Mouse (Mus musculus): ENCODE measurements around the gene Slc34a3. TPM values are rescaled to one million over a fixed set of nuclear protein-coding genes. Genes with fewer than 3 reads are reported as not detected.

Gene Slc34a3
- total and polyA plus RNA-seq, 3 experiments, result 0.03 to 0.04 TPM; not detected in 1

DNA sequence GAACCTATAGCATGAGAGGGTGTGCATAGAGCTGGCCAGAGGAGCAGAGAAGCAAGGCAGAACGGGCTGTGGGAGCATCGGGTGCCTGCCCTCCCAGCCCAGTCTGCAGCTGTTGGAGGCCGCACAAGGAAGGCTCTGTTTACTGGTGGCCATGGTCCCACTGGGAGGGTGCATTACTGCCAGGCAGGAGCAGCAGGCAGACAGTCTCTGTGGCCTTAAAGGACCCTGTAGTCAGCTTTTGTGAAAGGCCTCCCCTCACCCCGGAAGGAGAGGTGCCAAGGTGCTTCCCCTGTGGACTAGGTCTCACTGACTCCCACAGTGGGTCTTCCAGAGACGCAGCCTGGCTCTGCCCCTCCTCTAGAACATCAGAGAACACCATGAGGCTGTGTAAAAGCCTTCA lies 7.3 kb downstream of the Slc34a3 start:
- Histone ChIP-seq H3K27me3 (ENCODE audit: control insufficient read depth in 1 of 2, insufficient read depth in 2 of 2, low read length in 2 of 2) (no peaks in the 10 kb centered on the region), H3K9ac (ENCODE audit: control insufficient read depth, low read depth, low read length, poor library complexity, severe bottlenecking) (no peak overlapping the region), H3K4me1 (ENCODE audit: control insufficient read depth in 1 of 2, insufficient read depth in 2 of 2, low read length in 2 of 2) (peaks cover 6 to 18% of the 10 kb centered on the region in 2 experiments; a peak in 3 of 4 replicates), H3K4me3 (ENCODE audit: control insufficient read depth in 1 of 2, insufficient read depth in 1 of 2, low read depth in 2 of 2, low read length in 2 of 2) (no peak overlapping the region), H3K9me3 (replicated peaks; ENCODE audit: insufficient read depth, low read length) (no peaks in the 10 kb centered on the region), H3K27ac (ENCODE audit: control insufficient read depth, low read depth, low read length) (no peak overlapping the region), H3K79me2 (ENCODE audit: control insufficient read depth, insufficient read depth, low read length, poor library complexity) (peaks cover 17% of the 10 kb centered on the region), H3K36me3 (ENCODE audit: control insufficient read depth in 1 of 2, insufficient read depth in 2 of 2, low read length in 2 of 2) (peaks cover 6 to 8% of the 10 kb centered on the region in 2 experiments)
- no peak for DNase-seq (ENCODE audit: low read depth, low spot score)
- no peak for TF ChIP-seq EP300 (IDR thresholded peaks at IDR 0.05; ENCODE audit: low read depth in 1 of 2, low read length in 2 of 2)
- TF ChIP-seq HCFC1 (IDR thresholded peaks at IDR 0.05; ENCODE audit: low read depth, low read length), result no peak
- no peak for TF ChIP-seq CHD2 (IDR thresholded peaks at IDR 0.05; ENCODE audit: low read length)

DNA sequence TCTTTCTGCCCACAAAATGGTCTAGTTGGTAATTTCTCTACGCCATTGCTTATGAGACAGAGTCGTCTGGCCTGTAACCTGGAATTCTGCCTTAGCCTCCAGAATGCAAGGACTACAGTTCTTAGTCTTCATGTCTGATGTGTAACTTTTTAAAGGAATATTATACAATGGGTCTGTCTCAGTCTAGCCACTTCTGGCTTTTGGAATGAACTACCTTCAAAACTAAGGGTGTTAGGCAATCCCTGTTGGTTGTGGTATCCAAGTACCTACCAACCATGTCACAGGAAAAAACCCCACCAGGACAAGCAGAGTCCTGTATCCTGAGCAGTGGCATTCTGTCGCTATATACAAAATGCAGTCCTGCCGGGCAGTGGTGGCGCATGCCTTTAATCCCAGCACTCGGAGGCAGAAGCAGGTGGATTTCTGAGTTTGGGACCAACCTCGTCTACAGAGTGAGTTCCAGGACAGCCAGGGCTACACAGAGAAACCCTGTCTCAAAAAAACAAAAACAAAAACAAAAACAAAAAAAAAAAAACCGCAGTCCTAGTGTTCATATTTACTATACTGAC lies 8.3 kb downstream of the Slc34a3 start:
- Histone ChIP-seq H3K79me2 (ENCODE audit: control insufficient read depth, insufficient read depth, low read length, poor library complexity) (peaks cover 17% of the 10 kb centered on the region), H3K4me1 (ENCODE audit: control insufficient read depth in 1 of 2, insufficient read depth in 2 of 2, low read length in 2 of 2) (peaks cover 6 to 18% of the 10 kb centered on the region in 2 experiments; a peak in 3 of 4 replicates), H3K9me3 (replicated peaks; ENCODE audit: insufficient read depth, low read length) (no peaks in the 10 kb centered on the region), H3K27me3 (ENCODE audit: control insufficient read depth in 1 of 2, insufficient read depth in 2 of 2, low read length in 2 of 2) (no peaks in the 10 kb centered on the region), H3K4me3 (ENCODE audit: control insufficient read depth in 1 of 2, insufficient read depth in 1 of 2, low read depth in 2 of 2, low read length in 2 of 2) (peak overlapping the region; percentile 58 to 93), H3K36me3 (ENCODE audit: control insufficient read depth in 1 of 2, insufficient read depth in 2 of 2, low read length in 2 of 2) (peaks cover 6 to 8% of the 10 kb centered on the region in 2 experiments), H3K9ac (ENCODE audit: control insufficient read depth, low read depth, low read length, poor library complexity, severe bottlenecking) (peak overlapping the region; percentile 99), H3K27ac (ENCODE audit: control insufficient read depth, low read depth, low read length) (peak overlapping the region; percentile 100)
- DNase-seq (ENCODE audit: low read depth, low spot score), result no peak
- TF ChIP-seq TBP (IDR thresholded peaks at IDR 0.05; ENCODE audit: low read depth, low read length) (no peak), HCFC1 (IDR thresholded peaks at IDR 0.05; ENCODE audit: low read depth, low read length) (no peak), MAZ (IDR thresholded peaks at IDR 0.05; ENCODE audit: low read depth, low read length) (no peak), ZC3H11A (IDR thresholded peaks at IDR 0.05; ENCODE audit: low read depth, low read length) (no peak), ZNF384 (IDR thresholded peaks at IDR 0.05; ENCODE audit: low read depth, low read length) (no peak), GATA1 (IDR thresholded peaks at IDR 0.05; ENCODE audit: low read depth, low read length) (no peak), MAX (IDR thresholded peaks at IDR 0.05; ENCODE audit: low read length) (no peak), GABPA (IDR thresholded peaks at IDR 0.05; ENCODE audit: low read depth, low read length) (no peak), MXI1 (IDR thresholded peaks at IDR 0.05; ENCODE audit: low read depth, low read length) (no peak), JUND (IDR thresholded peaks at IDR 0.05; ENCODE audit: low read depth, low read length) (no peak), ETS1 (IDR thresholded peaks at IDR 0.05; ENCODE audit: low read depth, low read length) (no peak), MEF2A (IDR thresholded peaks at IDR 0.05; ENCODE audit: extremely low read depth, insufficient replicate concordance, low read depth, low read length, poor library complexity, severe bottlenecking) (no peak)
